Mouse (Mus musculus): Measurements from ENCODE around the gene Lgalsl.

The Lgalsl gene

DNA sequence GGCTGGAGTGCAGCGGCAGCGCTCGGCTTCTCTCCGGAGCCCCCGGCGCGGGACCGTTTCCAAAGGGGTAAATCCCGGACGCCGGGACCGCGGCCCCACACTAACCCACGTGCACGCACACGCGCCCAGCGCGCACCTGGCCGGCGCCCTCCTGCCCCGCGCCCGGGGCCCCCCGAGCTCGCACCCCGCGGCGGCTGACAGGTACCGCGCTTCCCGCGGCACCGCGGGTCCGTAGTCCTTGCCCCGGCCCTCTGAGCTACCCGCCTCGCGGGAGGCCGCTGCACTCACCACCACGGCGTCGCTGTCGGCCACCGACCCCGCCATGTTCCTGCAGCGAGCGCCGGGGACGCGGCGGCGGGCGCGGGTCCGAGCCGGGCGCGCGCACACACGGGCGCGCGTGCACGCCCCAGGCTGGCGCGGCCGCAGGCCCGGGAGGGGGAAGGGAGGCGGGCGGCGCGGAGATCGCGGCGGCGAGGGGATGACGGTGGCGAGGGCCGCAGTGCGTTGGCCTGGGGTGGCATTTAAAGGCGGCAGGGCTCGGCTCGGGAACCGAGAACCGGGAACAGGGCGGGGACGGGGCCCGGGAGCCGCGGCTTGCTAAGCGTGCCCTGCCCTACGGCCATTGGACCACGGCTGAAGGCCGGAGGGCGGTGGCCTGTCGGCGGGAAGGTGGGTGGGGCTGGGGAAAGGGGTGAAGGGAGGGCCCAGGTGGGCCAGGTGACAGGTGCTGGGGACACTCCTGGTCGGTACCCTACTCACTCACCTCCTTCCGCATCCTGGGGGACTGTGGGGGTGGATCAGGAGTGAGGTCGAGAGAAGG is at the start of gene Lgalsl:
TSS of gene Lgalsl (minus strand) at position 371 of the 820 bp plus-strand sequence.
- DNase-seq (ENCODE audit: low spot score in 2 of 2), result peak; percentile 75 to 77

DNA sequence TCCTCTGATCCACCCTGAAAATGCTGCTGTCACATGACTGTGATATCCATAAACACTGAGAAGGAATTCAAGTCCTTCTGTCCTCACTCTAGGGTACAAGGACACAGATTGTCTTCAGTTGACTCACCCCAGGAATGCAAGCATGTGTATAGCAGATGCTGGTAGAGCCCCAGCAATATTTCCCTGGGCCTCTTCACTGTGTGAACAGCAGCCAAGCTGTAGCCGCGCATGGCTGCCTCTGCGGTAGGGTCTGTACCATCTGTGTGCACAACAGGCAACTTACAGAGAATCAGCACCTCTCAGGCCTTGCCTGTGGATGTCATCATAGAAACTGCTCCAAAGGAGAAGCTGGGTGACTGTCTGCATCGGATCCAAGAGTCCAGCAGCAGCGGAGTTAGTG is 47.8 kb upstream of the Lgalsl start:
- no peak for DNase-seq (ENCODE audit: low spot score in 2 of 2)

DNA sequence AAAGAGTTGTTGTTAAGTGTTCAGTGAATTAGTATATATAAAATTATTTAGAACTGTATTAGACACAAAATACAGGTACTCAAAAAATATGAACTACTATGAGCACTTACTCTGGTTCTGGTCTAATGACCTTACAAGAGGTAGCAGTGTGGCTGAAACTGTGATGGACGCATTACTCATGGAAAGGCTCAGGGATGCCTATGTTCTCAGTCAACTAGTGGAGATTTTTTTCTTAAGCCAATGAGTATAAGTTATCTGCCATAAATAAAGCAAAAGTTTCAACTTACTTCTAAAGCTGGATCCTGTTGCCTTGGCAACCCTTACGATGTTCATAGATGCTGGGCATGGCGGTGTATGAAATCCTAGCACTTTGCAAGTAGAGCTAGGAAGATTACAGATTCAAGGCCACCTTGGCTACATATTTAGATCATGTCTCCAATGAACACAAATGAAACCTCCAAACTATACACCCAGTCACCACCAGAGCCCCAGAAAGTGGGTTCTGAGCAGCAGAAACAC is 46.8 kb upstream of the Lgalsl start:
- DNase-seq (ENCODE audit: low spot score in 2 of 2), result no peak

DNA sequence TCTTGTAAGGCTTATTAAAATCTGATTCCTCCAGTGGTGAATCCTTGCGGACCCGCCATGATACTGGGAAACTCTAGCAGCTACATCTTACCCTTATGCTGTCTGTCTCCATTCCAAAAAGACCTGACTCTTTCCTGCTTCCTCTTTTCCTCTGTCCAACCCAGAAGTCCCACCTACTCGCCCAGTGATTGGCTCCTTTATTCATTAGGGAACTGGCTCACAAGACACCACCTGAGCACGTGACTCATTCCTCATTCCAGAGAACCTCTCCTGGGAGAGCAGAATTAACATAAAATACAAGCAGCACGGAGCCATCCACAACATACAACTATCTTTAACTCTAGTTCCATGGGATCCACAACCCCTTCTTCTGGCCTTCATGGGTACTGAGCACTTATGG is 42.5 kb upstream of the Lgalsl start:
- no peak for DNase-seq (ENCODE audit: low spot score in 2 of 2)

DNA sequence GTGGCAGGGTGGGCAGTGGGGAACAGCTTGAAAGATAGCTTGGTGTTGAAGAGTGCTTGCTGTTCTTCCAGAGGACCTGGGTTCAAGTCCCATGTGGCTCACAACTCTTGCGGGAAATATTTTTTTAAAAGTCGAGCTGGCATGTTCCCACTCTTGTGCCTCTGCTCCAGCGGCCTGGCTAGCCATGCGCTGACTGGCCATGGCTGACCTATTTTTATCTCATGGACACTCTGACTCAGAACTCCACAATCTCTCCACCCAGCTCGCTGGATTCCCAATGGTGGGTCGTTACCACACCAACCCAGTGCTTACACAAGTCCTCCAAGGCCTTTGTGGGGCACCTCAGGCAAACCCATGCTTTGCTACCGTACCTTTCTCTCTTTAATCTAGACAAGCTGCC is 42.1 kb upstream of the Lgalsl start:
- DNase-seq (ENCODE audit: low spot score in 2 of 2), result peak in 1 of 2 experiments; percentile 78

DNA sequence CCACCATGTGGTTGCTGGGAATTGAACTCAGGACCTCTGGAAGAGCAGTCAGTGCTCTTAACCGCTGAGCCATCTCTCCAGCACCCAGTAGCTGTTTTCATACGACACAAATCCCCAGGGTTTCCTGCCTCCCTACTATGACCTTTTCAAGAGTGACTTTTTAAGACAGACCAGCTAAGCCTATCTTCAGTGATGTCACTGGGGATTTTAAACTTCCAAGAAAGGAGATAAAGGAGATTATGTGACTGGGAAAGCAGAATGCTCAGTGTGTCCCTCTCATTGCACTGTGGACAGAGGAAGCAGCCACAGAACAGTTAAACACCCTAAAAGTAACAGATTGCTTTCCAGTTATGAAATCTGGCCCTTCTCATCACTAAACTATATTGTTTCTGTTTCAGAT is 41.6 kb upstream of the Lgalsl start:
- peak; percentile 47 to 60 for DNase-seq (ENCODE audit: low spot score in 2 of 2)

DNA sequence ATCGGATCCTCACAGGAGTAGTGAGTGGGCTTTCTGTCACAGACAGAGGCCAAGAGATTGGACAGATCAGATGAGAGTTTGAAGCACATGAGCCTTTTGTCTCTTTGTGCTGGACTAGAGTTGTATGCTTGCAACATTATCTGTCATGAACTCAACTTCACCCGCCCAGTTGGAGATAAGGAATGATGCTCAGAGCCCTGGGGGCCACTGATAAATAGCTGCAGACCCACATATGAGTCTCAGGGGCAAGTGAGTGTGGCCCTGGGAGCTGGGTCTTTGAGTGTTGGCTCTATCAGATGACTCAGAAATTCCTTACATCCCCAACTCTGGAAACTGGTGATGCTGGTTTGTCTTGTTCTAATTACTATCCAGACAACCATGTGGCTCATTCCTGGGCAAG is 39.1 kb upstream of the Lgalsl start:
- DNase-seq (ENCODE audit: low spot score in 2 of 2), result no peak

DNA sequence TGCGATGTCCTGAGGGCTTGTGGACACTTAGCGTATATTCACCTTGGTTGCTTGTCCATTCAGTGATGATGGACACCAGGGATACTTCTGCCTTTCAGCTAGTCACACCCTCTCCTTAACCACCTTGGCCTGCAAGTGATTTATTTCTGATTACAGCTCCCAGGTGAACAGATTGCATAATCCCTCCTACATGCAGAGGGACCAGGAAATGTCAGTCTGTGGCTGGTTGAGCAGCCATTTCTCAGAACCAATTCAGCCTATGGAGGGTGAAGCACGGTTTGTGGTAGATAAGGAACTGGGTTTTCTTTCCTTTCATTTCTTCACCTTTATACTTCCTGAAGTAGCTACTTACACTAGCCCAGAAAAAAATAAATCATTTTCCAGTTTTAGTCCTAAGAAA is 34.6 kb upstream of the Lgalsl start:
- no peak for DNase-seq (ENCODE audit: low spot score in 2 of 2)

DNA sequence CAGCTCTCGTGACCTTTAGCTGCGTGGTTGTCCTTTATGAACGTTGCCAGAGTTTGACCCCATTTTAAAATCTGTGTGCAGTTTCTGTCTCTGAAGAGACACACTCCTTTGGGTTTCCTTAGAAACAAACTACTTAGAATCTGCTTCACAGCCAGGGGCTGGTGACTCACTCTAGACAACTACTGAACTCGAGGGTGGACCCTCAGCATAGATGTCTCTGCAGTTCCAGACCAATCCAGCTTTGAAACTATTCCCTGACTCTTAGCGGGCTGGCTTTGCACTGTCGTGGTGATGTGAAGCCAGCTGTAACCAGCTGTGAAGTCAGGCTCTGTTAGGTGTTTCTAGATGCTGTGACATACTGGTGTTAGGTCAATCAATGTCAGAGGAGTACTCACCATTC is 33.8 kb upstream of the Lgalsl start:
- DNase-seq (ENCODE audit: low spot score in 2 of 2), result peak in 1 of 2 experiments; percentile 18

DNA sequence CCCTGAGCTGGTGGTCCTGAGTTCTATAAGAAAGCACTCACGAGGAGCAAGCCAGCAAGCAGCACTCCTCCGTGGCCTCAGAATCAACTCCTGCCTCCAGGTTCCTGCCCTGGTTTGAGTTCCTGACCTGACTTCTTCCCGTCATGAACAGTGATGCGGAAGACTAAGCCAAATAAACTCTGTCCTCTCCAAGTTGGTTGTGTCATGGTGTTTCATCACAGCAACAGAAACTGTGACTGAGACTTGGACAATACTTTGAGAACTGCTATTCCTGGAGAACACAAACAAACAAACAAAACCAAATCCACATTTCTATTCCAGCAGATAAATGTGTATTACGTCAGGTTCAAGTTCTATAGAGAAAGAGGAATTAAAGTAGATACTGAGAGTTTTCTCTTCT is 31.2 kb upstream of the Lgalsl start:
- peak in 1 of 2 experiments; percentile 18 for DNase-seq (ENCODE audit: low spot score in 2 of 2)

DNA sequence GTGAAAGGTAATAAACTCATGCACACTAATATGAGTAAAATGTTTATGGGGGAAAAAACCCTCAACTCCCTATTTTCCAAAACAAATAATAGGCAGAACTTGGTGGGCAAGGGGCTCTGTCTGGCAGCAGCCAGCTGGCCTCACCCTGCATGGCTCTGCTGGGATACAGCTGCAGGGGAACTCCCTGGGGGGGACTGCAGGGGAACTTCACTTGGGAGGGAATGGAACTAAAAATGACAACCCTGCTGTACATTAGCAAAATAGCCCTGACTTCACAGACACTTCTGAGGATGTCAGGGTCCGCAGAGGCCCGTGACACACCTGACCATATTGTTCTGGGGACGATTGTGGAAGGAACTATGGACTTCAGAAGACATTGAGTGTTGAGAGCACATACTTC is 29.5 kb upstream of the Lgalsl start:
- DNase-seq (ENCODE audit: low spot score in 2 of 2), result no peak

DNA sequence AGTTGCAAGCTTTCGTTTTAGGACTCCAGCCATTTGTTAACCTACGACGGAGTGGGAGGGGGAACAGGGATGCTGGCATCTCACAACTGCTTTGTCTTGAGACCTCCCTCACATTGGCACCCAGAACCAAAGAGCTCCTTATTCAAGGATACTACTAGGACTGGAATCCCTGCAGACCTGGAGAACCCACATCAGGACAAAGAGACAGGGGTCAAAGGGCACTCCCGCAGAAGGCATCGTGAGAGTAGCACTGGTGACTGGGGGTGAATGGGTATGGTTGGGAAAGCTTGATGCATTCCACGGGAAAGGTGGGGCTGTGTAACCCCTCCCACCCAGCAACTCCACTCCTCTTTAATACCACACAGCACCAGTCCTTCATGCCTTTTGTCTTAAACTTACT is 29.0 kb upstream of the Lgalsl start:
- peak; percentile 7 to 14 for DNase-seq (ENCODE audit: low spot score in 2 of 2)

DNA sequence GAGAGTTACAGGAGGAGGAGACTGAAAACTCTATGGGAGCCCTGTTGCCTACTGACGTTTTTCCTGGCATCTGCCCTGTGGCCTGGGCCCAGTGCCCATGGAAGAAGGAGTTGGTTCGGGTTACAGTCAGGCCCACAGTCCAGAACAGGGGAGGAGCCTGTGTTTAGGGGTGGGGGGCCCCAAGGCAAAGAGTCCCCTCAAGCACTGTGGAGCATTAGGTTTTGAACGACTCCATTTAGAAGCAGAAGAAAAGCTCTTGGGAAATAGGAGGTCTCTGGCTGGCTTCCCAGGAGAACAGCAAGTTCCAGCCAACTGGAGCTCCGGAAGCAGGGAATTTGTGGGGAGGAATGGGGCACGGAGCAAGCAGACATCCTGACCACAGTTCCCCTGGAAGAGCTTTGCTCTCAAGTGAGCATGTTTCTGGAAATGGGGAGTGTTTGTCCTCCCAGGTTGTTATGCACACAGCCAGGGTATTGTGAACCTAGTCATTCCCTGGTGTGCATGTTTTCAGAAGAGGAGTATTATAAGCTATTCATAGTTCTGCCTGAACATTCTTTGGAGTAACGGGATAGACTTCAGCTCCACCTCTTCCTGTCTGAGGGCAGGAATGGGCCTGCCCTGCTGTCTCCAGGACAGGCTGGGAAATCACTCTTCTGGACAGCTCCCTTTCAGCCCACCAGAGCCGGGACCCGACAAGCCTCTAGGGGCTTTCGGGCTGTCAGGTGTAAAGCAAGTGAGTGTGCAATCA is 28.2 kb upstream of the Lgalsl start:
- peak; percentile 87 to 92 for DNase-seq (ENCODE audit: low spot score in 2 of 2)

DNA sequence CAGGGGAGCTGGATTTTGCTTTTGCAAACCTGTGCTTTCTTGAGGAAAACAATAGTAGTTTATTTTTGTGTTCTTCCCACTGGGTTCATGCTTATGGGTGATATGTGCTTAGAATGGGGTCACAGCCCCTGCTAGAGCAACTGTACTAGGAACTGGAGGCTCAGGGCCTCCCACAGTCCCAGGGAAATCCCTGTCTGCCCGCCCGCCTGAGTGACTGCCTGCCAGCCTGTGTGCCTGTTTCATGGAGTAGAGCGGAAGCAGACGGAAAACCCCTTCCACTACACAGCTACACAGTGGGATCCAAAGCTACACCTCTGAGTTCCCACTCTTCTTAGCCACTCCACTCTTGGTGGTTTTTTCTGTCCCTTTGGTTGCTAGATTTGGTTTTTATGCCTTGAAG is 27.1 kb upstream of the Lgalsl start:
- no peak for DNase-seq (ENCODE audit: low spot score in 2 of 2)

DNA sequence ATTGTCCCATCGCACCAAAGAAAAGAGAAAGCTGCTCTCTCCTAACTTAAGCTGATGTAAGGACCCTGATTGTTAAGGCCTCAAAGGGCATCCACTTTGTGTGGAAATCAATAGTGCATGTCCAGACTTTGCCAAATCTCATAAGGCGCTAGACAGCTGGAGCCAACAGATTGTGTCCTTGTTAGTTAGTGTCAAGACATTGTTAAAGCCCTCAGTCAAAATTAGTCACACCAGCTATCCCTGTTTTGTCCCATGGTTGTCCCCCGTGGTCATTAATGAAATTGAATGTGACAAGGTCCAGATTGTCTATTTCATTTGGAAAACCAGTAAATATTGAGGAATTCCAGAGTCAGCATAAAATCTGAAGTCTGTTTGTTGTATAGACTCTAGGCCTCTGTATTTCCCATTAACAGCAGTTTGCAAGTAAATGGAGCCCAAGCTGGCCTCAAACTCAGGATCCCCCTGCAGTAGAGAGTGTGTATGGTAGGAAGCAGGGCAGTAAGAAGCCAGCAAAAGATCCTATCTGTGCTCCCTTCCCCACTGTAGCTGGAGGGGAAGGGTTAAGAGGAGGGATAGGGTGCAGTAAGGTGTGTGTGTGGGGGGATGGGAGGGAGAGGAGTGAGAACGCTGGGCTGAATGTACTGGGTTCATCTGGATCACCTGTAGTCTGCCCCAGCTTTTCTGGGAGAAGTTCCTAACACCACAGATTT is 23.3 kb upstream of the Lgalsl start:
- no peak for DNase-seq (ENCODE audit: low spot score in 2 of 2)

DNA sequence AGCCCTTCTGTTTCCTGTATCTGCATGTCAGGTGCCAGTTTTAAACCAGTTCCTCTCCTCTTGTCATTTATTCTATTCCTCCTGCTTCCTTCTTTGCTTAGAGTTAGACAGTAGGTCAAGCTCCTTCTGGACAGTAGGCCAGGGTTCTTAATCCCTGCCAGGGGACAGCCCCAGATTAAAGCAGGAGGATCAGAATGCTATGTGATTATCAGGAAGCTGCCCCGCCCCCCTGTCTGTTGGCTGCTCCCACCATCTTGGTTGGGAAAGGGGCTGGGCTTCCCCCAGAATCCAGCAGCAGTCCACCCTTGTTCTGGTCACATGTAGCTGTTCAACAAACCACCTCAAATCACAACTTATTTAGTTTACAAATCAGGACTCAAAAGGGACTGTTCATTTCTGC is 19.3 kb upstream of the Lgalsl start:
- DNase-seq (ENCODE audit: low spot score in 2 of 2), result no peak

DNA sequence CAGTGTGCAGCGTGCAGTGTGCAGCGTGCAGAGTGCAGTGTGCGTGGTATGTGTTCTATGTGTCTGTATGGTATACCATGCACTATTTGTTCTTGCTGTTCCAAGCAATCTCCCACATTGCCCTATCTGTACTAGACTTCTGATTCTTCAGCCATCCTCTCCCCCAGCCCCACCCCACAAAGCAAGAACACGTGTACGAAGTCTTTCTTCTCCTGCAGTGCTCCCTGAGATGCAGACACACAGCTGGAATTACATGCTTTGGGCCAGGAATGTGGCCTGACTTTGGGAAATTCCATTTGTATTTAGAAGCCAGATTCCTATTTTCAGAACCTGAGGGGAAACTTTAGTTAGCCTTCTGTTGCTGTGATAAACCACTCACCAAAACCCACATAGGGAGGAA is 18.5 kb upstream of the Lgalsl start:
- no peak for DNase-seq (ENCODE audit: low spot score in 2 of 2)

DNA sequence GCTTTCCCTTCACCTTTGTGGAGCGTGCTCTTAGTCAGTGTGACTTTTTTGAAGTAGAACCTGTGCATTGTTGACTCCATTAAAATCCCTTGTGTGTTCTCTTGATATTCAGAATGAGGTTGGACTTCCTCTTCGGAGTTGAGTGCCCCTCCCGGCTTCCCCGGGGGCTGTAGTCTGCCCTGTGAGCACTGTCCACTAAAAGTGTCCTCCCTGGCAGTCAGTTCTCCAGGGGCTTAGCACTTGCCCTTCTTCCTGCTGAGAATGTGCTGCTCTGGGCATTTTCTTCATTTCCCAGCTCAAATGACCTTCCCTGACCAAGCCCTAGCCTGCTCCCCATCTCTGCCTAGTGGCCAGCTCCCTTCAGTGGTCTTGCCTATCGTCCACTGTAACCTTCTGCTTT is 6.5 kb upstream of the Lgalsl start:
- DNase-seq (ENCODE audit: low spot score in 2 of 2), result no peak

DNA sequence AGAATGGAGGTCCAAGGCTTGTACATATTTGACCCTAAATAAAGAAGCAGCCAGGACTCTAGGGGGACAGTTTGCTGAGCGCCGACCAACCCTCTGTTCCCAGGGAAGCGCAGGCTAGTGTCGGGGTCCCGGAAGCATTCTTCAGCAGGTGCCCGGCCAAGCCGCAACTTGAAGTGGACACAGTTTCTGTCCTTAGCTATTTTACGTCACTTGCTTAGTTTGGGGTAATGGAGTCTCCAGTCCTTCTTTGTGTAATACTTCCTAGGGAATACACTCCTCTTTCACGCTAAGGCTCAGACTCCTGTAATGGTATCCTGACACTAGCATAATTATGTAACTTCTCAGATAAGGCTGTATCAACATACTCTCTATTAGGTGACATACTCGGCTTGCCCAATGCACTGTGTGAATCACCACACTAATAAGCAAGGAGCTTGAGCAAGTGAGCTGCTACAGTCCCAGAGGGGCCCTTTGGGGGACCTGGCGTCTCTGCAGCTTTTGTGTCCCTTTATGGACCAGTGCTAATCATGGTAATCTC is 813 bp upstream of the Lgalsl start:
- peak; percentile 7 to 15 for DNase-seq (ENCODE audit: low spot score in 2 of 2)

DNA sequence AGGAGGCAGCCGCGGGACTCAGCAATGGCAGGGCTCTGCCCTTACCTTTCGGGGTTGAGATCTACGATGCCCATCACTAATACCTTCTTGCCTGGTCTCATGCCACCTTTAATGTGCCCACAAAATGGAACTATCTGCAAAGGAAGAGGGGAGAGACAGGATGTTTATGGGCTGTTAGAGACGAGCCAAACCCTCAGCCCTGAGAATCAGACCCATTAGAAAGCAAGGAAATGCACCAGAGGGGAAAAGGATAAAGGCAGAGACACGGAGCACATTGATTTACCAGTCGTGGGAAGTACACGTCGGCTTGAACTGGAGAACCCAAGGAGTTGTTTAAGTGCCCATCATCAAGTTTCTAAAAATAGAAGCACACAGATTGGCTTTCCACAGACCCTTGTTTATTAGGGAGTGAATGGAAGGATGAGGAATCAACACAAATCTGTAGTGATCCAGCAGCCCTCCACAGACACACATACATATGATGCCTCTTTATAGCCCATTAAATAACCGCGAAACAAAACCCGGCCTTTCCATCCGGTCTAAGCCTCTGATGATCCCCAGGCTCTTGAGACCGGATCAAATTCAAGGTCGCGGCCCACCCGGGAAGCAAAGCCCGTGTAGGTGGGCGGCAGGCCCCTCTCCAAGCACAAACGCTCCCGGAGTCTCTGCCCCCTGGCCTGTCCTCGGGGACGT is 717 bp downstream of the Lgalsl start:
- peak in 1 of 2 experiments; percentile 40 for DNase-seq (ENCODE audit: low spot score in 2 of 2)

DNA sequence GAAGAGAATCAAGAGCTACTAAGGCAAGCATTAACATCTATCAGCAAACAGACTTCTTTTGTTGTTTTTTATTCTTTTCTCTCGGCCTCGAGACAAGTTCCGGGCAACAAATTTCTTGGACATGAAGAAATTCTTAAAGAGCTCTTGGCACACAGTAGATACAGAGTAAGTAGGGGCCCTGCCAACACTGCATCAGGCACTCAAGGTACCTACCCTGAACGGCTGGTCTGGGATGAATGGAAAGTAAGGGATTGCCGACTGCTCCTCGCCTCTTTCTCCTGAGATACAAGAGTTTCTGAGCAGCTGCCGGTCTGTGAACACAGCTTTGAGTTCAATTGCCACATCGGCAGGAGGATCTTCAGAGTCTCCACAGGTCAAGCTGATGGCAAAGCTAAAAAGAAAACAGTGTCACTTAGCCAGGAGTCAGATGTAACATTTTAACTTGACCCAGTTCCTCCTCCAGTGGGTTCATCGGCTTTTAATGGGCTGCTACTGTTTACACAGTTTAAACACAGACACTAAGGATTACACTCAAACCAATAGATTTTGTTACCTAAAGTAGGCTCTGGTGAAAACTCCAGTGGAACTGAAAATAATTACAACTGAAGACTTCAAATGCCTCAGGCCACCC is 1.7 kb downstream of the Lgalsl start:
- DNase-seq (ENCODE audit: low spot score in 2 of 2), result no peak
